Mouse (Mus musculus) c-Kit-positive CD71-positive TER-119-negative erythroid progenitor cells, embryonic 14.5 days (primary cell): ENCODE data around the gene Gm5294.
A peak's percentile ranks its signal among the peaks of the same experiment; 100 is the strongest.

Experiments used
- DNase-seq: peaks from one replicate; pipeline ENCODE4 v3.0.0-alpha.2; 2013; ENCODE audit warnings: low read depth

The Gm5294 gene

DNA sequence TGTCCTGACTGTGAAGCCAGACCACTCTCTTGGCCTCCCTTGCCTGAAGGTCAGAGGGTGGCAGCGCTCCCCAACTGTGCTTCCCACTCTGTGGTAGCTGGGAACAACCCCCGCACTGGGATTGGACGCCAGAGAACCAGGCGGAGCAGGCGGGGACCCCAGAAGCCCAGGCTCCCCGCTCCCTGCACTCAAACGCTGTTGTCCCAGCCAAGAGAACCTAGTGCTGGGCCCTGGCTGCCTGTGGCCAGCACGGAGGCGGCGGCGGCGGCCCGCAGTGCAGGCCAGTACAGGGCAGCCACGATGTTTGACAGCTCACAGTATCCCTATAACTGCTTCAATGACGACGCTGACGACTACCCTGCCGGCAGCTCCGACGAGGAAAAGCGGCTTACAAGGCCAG, at the start of gene Gm5294:
Gene Gm5294 (plus strand): TSS at position 301 of the 400 bp plus-strand sequence.
- DNase-seq: no peak

DNA sequence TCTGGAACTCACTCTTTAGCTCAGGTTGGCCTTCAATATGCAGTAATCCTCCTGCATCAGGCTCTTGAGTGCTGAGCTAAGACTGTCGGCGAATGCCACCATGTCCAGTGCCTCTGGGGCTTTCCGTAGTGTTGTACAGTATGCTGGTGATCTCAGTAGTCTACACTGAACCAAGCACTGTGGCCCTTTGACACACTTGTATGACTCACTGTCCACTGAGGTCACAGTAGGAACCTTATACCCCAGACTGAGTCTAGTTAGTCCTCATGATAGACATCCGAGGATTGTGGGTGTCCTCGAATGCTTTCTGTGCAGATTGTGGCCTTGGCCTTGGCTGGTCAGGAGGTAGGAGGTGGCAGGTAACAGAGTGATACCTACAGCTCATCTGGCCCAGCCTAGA, 44.8 kb upstream of the Gm5294 start:
- DNase-seq: no peak

DNA sequence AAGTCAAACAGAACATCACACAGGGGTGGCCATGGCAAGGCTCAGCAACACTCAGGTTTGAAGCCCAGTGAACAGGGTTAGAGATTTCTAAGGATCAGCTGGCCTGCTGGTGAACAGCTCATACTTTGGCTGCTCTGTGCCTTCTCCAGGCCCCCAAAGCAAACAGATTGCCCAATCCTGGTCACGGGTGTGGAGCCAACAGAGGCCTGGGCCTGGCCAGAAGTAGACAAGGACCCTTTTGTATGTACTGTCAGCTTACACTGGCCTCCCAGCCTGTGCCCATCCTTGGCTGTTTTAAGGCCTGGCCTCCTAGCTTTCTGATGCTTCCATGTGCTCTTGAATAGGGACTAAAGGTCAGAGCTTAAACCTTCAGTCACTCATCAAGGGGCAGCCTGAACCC, 43.5 kb upstream of the Gm5294 start:
- DNase-seq: no peak

DNA sequence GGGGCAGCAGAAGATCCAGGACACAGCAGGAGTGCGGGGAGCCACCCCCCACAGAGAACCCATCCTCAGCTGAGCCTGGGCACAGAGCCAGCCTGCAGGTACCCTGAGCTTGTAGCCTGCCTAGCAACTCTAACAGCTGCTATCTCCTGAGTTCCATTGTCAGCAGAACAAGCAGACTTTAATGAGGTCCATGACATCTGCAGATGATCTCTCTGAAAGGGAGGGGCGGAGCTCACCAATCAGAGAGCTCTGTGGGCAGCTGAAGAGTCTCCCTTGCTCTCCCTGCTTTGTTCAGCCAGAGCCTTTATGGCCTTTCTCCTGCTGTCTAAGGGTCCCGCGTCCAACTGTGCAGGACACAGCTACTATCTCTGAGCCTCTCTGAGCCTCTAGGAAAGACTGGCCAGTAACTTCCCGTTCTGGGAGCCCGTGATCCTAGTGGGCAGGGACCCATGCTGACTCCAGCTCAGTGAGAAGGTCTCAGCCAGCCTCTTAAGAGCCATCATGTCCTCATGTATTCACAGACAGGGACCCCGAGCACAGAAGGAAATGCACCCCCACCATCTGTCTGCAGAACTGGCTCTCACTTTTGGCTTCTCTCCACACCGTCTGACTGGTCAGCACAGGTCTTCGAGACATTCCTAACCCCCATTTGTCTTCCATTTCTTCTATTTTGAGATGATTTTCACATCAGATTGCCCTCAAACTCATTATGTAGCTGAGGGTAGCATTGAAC, 41.0 kb upstream of the Gm5294 start:
- no peak for DNase-seq

DNA sequence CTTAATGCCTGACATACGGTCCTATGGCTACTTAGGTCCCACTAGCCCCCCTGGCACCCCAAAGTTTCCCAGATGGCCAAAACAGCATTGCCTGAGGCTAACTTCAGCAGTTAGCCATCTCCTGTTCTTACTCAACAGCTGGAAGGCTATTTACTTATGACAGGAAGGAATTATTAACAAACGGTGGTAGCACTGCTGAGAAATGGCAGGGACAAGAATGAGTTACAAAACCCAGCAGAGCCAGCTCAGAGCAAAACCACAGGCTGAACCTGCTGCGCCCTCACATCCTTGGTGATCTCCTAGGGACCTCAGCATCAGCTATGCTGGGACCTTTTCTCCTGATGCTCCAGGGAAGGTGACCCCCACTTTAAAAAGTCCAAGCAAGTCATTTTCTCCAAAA, 40.2 kb upstream of the Gm5294 start:
- DNase-seq: no peak

DNA sequence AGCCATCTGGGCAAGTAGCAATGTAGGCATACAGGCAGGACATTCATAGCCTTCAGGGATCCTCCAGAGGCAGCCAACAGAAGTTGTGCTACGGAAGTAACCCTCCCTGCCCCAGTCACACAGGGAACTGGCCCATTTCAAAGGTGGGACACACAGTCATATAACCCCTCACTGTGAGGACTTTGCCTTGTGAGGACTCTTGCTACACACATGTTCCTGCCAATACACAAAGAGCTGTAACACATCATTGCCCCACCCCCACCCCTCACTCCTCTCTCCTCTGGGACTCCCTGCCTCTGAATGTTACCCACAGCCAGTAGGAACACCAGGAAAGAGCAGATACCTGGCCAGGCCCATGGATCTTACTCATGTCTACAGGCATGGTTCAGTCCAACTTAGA, 37.2 kb upstream of the Gm5294 start:
- DNase-seq: no peak

DNA sequence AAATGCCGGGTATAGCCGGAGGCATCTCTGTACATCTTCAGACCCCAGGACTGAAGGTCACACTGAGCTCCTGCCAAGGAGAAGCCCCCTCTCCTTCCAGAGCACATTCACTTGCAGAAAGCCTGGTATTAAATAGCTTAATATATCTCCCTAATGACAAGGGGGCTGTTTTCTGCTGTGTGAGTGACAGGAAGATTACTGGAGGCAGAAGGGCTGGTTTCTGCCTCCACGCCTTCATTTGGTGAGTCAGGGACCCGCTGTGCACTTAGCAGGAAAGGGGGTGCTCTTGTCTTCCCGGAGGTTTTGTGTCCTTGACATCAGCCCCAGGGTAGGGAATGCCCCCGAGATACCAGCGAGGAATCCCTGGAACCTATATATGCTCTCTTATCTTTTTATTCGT, 36.7 kb upstream of the Gm5294 start:
- DNase-seq: no peak

DNA sequence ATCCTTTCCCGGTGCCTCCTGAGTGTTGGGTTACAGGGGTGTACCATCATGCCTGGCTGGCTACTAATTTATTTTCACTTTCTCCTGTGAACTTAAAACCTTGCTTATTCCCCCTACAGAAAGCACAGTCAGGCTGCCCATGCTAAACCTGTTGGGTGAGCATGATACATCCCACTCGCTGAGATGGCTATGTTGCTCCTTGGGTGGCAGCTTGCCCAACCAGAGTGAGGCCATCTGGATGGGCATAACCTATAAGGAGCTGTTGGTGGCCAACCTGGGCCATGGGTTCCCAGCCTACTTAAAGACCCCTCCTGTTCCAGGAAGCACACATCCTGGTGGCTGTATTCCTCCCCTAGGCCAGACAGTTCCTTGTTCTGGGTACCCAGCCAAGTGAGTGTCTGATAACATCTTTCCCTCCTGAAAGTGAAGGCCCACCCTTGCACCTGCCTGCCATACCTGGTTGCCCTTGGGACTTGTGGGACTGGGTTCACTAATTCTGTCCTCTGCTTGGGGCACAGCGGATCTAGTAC, 33.8 kb upstream of the Gm5294 start:
- DNase-seq: no peak

DNA sequence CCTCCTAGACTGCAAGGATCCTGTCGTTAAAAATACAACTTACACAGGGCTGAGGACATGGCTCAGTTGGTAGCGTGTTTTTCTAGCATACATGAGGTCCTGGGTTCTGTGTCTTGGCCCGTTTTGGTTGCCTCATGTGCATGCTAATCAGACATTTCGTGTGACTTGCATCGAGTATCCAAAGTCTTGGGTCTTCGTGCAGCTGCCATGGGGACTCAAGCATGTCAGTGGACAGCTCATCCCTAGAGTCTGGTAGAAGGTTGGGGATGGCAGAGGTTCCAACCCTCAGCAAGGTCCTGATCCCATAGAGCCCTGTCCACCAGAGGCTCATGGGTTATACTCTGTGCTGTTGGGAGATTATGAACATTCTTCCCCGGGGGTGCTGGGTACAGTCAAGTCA, 32.2 kb upstream of the Gm5294 start:
- DNase-seq: no peak

DNA sequence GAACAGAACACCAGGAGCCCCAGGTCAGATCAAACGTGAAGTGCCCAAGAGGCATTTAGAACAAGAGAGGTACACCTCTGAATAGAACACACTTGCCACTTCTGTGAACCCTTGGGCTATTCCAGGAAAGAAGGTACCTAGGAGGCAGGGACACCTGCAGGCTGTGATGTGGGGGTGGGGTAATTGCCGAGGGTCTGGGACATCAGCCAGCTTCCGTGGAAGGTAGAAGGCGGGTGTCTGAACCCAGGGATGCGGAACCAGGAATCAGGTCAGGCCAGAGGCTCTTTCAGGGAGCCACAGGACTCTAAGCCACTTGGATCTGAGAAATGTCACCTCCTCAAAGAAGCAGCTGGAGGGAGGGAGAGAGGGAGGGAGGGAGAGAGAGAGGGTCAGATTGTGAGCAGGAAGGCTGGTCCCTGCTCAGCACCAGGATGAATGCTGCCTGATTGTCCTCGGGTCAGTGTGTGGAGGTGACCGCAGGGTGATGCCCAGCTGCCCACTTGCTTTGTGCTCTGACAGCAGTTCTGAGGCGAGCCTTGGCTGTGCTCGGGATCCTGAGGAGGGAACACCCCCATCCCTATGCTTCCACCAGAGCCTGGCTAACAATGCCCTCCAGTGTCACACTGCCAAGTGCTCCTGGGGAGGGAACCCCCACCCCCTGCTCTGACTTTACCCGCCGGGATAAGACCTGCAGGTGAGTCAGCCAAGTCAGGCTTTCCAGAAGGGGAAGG, 31.2 kb upstream of the Gm5294 start:
- no peak for DNase-seq

DNA sequence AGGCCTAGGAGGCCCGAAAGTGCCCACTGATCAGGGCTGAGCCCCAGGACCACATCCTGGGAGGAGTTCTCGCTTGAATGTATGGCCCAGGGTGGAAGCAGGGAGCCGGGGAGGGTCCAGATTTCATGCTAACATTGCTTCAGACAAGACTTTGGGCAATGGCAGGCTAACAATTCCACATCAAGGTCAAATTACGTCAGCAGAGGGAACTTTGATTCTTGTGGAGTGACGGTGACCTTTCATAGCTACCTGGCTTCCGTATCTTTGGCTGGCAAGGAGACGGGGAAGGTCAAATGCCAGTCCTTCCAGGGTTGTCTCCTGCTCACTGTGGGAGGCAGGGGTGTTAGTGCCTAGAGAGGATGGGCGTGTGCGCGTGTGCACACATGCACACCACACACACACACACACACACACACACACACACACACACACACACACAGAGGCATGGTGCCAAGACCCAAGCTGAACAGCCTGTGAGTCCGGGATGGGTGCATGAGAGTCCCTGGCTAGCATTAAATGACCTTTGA, 28.9 kb upstream of the Gm5294 start:
- DNase-seq: no peak

DNA sequence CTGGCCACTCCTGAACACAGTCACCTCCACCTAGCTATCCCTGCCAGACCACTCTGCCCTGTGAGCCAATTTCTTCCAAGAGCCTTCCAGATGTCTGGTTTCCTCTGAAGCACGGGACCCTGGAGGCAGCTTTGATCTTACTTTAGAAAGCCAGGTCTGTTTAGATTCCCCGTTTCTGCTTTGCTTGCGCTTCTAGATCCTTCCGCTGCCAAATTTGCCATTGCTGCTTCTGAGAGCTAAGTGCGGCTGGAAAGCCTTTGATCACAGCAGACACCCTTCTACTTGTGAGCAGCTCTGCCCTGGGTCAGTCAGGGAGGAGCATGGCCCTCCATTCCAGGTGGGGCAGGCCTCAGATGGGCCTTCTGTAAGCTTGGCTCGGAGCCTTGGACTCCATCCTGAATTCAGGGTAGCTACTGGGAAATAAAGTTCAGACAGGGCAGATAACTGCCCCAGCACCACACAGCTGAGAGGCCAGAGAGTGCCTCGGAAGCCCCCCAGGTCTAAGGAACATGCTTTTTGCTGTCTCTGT, 18.2 kb upstream of the Gm5294 start:
- no peak for DNase-seq

DNA sequence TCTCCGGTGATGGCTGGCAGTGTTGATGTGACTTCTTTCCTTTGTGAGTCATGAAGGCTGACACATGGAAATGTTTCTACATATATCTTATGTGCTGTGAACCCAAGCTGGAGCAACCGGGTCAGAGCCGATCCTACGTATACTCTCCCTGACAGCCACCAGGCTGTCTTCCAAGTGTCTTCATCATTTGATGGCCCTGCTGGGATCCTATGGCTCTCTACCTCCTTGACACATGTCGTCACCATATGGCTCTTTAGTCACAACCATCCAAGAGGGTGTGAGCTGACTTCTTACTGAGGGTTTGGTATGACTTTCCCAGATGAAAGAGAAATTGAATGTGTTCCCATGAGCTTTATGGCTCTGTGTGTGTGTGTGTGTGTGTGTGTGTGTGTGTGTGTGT, 15.6 kb upstream of the Gm5294 start:
- no peak for DNase-seq

DNA sequence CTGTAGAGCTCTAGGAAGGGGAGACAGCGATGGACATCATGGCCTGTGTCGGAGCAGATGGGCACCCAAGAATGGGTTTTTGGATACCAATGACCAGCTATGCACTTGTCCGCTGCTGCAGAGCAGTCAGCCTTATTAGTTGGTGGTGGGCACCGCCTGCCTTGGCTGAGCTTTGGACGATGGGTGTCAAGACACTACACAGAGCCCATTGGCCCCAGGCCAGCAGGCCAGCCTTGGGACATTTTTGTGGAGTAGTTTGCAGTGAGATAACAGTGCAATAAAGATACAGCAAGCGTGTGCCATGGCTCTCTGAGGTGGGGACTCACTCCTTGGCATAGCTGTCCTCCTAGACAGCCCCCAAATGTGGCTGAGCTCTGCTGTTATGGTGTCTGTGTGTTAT, 10.1 kb upstream of the Gm5294 start:
- DNase-seq: no peak

DNA sequence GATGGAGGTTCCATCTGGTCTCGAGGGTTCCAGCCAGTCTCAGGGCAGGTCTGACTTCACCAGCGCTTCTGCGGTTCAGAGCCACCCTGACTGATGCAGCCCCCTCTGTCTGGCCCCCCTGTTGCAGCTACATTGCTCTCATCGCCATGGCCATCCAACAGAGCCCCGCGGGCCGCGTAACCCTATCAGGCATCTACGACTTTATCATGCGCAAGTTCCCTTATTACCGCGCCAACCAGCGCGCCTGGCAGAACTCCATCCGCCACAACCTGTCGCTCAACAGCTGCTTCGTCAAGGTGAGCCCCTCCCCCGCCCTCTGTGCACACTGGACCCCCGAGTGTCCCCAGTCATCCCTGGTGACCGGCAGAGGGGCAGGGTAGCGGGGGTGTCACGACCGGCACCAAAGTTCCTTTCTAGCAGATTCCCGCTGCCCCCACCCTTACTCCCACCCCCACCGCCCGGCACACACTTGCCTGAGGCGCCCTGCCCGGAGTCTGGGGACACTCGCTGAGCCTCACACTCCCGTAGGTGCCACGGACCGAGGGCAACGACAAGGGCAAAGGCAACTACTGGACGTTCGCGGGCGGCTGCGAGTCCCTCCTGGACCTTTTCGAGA, 945 bp downstream of the Gm5294 start:
- DNase-seq: no peak

DNA sequence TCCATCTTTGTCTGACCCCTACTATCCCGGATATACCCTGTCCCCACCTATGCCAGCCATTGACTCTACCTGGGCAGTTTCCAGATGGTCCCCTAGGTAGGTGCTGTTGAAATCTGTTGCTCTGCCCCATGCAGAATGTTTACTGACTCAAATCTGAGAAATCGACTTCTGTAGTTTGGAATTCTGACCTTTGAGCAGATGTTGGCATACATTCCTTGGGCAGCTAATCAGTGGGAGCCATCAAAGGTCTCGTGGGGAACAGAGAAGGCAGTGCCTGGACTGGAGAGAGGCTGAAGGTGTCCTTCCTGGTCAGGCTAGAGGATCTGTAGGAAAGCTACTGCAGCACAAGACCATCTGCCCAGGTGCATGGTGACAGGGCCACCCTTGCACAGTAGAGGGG, 5.2 kb downstream of the Gm5294 start:
- DNase-seq: no peak

DNA sequence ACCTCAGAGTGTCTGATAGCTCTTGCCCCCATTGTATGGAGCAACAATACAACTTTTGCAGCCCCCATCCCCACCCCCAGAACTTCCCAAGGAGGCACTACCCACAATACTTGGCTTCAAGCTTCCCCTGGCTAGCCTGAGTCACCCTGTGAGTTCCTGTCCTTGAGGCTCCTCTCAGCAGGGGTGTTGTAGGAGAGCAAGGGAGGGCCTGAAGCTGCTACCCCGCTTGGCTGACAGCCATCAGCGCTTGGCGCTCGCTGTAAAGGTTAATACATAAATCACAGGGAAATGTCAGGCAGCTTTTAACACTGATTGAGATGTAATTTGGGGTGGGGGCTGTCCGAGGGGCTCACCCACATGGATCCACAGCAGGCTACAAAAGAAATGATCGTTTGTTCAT, 13.5 kb downstream of the Gm5294 start:
- DNase-seq: no peak

DNA sequence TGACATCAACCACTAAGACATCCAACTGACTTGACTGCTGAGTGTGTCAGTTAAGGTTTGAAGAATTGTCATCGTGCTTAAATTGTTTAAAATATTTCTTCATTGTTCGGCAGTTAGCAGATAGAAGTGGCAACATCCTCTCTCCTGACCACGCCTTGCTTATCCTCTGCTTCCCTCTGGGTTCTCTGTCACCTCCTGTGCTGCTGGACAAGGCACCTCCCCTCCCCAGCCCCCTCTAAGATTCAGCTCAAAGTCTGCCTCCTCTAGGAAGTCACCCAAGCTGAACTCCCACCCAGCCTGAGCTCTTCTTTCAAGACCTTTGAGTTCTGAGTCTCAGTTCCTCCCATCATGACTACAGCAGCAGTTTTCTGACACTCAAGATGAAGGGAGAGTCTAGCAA, 15.0 kb downstream of the Gm5294 start:
- DNase-seq: no peak

DNA sequence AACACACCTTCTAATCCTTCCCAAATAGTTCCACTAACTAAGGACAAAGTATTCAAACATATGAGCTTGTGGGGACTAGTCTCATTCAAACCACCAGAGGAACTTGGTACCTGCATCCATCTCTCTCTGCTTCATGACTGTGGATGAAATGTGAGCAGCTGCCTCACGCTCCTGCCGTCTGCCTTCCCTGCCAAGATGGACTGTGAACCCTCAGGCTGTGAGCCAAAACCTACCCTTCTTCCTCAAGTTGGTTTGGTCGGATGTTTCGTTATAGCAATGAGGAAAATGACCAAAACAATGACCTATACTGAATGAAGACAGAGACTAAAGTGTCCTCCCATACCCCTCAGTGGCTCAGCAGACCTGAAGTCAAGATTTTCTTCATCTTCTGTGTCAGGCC, 21.1 kb downstream of the Gm5294 start:
- no peak for DNase-seq

DNA sequence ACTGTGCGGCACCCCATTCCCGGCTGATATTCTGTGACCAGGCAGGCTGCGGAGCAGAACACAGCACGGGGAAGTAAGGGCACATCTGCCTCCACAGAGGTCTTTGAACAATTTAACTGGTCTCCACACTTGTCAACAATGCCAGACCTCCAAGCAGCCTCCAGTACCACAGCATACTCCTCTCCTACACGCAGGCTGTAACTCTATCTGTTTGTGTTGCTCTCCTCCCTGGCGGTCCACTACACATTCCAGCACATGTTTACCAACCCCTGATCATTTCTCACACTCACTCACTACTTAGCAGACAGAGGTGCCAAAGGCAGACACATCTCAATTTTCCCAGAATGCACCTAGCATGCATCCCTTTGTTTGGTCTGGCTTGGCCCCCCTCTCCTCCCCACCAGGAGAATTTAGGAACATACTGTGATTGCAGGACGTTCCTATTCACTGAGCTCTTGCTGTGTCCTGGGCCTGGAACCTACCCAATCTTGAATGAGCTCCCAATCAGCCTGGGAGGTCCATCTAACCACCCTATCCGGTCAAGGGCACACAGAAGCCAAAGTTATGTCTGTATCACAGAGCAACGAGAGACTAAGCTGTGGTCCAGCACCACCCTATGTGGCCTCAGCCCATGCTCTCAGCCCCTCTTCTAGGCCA, 23.4 kb downstream of the Gm5294 start:
- DNase-seq: no peak

DNA sequence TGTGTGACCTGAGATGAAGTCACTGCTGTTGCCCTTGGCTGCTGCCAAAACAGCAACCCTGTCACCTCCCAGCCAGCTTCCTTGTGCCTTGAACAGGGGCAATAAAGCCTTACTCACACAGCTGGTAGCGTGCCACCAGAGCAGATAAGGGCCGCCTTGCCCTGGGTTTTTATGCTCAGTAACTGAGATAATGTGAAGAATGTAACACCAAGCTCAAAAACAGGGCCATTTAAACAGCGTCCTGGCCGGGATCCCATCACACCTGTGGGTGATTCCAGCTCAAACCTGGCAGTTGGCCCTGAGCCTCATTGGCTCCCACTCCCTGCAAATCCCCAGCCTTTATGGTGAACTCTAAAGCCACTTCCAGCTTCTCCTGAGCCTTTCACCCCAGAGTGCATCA, 26.6 kb downstream of the Gm5294 start:
- no peak for DNase-seq

DNA sequence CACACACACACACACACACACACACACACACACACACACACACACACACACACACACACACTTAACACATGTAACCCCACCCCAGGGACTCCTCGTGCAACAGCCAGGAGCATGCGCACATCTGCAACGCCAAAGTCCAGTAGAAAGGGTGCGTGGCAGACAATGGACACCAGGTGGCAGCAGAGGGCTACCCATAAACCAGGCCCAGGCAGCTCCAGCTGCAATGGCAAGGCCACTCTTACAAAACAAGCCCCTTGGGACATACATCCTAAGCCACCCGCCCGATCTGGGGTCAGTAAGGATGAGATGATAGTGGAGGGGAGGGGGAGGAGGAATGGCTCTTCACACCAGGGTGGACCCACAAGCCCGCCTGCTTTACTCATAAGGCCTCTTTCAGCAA, 28.2 kb downstream of the Gm5294 start:
- DNase-seq: peak; percentile 62
